Mouse (Mus musculus): ENCODE data around the gene Ctsl. TPM values are rescaled to one million over a fixed set of nuclear protein-coding genes. Genes with fewer than 3 reads are reported as not detected.

Gene Ctsl
- total RNA-seq, 4 experiments from 2014 or later, result 129 to 196 (median 170) TPM

DNA sequence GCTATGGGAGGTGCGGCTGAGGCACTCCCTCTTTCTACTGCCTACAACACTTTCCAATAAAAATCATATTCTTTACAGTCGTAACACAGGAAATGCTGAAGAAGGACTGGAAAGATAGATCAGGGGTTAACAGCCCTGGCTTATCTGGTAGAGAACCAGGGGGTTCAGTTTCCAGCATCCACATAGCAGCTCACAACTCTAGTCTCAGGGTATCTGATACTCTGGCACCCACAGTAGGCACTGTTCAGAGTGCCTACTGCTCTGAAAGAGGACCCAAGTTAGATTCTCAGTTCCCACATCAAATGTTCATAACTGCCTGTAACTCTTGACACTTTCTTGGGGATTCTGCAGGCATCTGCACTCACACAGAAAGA lies 57.8 kb downstream of the Ctsl start:
- DNase-seq (ENCODE audit: low spot score in 2 of 2), result no peak

DNA sequence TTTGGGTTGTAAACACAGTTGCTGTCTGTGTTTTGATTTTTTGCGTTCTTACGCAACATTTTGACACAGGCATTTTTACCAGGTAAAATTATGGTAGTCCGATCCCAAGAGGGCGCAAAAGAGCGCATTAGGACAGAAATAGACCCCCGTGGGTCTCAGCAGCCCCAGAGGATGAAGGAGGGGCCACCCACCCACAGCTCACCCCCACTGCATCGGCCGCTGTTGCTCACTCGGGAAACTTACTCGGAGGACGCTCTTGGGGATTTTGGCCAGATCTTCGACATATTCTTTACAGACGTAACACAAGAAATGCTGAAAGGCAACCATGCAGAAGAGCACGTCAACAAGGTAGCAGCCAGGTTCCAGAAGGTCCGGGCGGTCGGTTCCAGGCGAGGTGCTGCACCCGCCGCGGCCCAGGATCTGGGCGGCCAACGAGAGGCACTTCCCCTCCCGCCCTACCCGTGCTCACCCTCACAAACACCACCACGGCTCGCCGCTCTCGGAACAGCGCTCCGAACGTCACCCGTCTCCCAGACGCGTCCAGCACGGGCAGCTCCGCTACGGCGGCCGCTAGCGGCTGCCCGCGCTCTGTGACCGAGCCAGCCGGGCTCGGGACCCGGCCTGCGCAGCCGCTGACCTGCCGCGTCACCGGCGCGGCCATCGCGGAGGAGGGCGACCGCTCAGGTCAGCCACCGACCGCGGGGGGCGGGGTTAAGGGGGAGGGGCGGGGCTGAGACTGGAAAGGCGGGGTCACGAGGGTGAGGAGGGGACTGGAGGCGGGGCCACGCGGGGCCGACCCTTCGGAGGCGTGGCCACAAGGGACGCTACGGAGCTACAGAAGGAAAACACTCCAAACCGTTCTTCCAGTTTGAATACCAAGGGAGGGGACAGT lies 58.4 kb downstream of the Ctsl start, which contains the start of gene Aaed1:
Gene Aaed1, minus strand, starts transcription at position 687 of the 892 bp plus-strand sequence.
- DNase-seq (ENCODE audit: low spot score in 2 of 2), result peak; percentile 69 to 86

DNA sequence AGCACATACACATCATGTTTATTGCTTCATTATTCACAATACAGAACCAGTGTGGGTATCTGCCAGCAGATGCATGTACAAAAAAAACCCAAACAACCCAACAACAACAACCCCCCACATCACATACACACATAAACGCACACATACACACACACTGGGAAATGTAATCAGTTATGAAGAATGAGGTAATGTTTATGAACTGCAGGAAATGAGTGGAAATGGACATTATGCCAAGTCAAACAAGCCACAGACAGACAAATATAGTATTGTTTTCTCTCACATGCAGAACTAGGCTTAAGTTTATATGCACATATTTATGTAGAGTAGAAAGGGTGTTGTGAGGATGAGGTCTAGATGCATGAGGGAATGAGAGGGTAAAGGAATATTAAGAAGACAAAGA lies 59.4 kb downstream of the Ctsl start:
- no peak for DNase-seq (ENCODE audit: low spot score in 2 of 2)

DNA sequence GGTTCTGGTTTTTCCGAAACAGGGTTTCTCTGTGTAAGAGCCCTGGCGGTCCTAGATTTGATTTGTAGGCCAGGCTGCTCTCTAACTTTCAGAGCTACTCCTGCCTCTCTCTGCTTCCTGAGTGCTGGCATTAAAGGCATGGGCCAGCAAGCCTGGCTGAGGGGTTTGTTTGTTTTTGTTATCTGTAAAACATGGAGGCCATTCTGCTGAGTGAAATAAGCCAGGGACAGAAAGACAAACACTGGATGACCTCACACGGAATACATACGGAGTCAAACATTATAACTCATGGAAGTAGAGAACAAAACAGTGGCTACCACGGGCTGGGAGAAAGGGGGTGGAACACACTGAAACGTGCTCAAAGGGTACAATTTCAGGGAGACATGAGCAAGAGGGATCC lies 60.1 kb downstream of the Ctsl start:
- DNase-seq (ENCODE audit: low spot score in 2 of 2), result no peak

DNA sequence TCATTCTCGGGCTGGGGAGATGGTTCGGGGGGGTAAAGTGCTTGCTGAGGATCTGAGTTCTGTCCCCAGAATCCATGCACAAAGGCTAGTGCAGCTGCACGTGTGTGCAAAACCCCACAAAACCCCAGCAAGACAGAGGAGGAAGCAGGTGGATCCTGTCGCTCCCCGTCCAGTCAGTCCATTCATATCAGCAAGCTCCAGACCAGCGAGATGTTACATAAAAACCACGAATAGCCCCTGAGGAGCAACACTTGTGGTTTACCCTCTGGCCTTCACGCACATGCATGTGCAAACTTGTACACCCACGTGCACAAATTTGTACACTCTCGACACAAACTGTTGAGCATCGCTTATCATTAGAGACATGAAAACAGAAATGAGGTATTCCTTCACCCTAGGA lies 60.8 kb downstream of the Ctsl start:
- DNase-seq (ENCODE audit: low spot score in 2 of 2), result no peak

Other genes starting within 250 kb of the Ctsl start
- 1 to 10 TPM in 2 of 4 experiments, under 1 TPM in 2; 0.46 to 2.2 (median 1.2) TPM for gene Slc35d2, start 241.5 kb downstream of the Ctsl start, total RNA-seq (2022)
- 10 to 100 TPM; 24.5 to 27.7 (median 25.8) TPM for gene Zfp367, start 217.7 kb downstream of the Ctsl start, total RNA-seq (2022)
- gene Habp4, start 209.1 kb downstream of the Ctsl start, total RNA-seq (2022), result 100 to 1,000 TPM; 194 to 218 (median 205) TPM
- gene Cdc14b, start 95.6 kb downstream of the Ctsl start, total RNA-seq (2022), result 10 to 100 TPM; 15.0 to 21.0 (median 19.1) TPM
- 10 to 100 TPM; 21.0 to 23.6 (median 23.1) TPM for gene Aaed1, start 58.2 kb downstream of the Ctsl start, total RNA-seq (2022)
- 10 to 100 TPM; 10.1 to 15.2 (median 10.6) TPM for gene Cdk20, start 61.4 kb upstream of the Ctsl start, total RNA-seq (2022)
- gene Fam240b, start 126.9 kb upstream of the Ctsl start, total RNA-seq (2022), result not detected